Mouse (Mus musculus) MEL (cell line): ENCODE results near the gene Cd274.

Experiments used
- CHD1 ChIP-seq: IDR thresholded peaks from 2 replicates; pipeline ENCODE4 v1.6.1; 2012; ENCODE audit warnings: low read depth, mild to moderate bottlenecking, inconsistent platforms, low read length, improper control_type of control experiment
- CTCF ChIP-seq, 3 experiments: IDR thresholded peaks in 2 of 3; conservative IDR thresholded peaks in 1 of 3; 2 replicates each; pipeline ENCODE4 v1.5.1; 2011 to 2012; ENCODE audit warnings: low read length in 3 of 3, low read depth in 2 of 3, mild to moderate bottlenecking in 2 of 3, improper control_type of control experiment in 1 of 3, inconsistent platforms in 1 of 3, mixed read lengths in 1 of 3, moderate library complexity in 1 of 3; ENCODE audit not compliant: control insufficient read depth in 1 of 3, insufficient read depth in 1 of 3, poor library complexity in 1 of 3, severe bottlenecking in 1 of 3
- GABPA ChIP-seq: IDR thresholded peaks from 2 replicates; pipeline ENCODE4 v1.6.1; 2012; ENCODE audit warnings: low read depth, mild to moderate bottlenecking, inconsistent platforms, low read length, improper control_type of control experiment, moderate library complexity

DNA sequence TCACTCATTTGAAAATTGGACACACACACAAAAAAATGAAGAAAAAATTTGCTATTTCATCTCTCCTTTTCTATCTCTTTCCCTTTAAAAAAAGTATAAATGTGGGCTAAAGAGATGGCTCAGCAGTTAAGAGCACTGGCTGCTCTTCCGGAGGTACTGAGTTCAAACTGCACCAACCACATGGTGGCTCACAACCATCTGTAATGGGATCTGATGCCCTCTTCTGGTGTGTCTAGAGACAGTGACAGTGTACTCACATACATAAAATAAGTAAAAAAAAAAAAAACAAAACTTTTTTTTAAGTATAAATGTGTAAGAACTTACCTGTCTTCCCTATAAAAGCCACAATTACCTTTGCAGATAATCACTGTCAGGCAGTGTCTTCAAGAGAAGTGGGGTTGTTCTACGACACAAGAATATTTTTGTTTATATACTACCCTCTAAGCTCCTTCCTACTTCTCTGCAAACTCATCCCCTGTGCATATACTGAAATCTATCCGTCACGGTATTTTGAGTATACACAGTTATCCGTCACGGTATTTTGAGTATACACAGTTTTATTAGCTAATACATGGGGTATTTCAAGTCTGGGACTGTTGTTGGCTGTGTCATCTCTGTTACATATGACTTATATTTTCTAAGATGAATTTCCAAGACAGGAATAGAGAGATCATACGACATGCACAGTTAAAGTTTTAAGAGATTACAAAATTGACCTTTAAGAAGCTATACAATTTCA is 3.5 kb downstream of the Cd274 start:
- no peak for TF ChIP-seq CHD1
- no peak for TF ChIP-seq GABPA
- TF ChIP-seq CTCF (IDR thresholded peaks at IDR 0.05 in 2 of 3, conservative IDR thresholded peaks at IDR 0.05 in 1 of 3; ENCODE audit: control insufficient read depth in 1 of 3, insufficient read depth in 1 of 3, low read depth in 2 of 3, low read length in 3 of 3, poor library complexity in 1 of 3, severe bottlenecking in 1 of 3), result peak in 2 of 3 experiments; percentile 7 to 45; a peak in 2 of 6 replicates
